Mouse (Mus musculus) liver, embryonic 14.5 days (tissue): ENCODE data around the gene Nmnat2. TPM values are rescaled to one million over a fixed set of nuclear protein-coding genes. Genes with fewer than 3 reads are reported as not detected.
A peak's percentile ranks its signal among the peaks of the same experiment; 100 is the strongest.

Experiments used
- ATAC-seq: fragments of 200-750 bp; cut with Nextera tagmentation; 2 replicates; pipeline ENCODE4 v1.8.0; 2017; ENCODE audit warnings: moderate number of reproducible peaks, mild to moderate bottlenecking, moderate library complexity; ENCODE audit not compliant: insufficient read depth
- DNase-seq, 3 experiments: peaks; one replicate each; pipeline ENCODE4 v3.0.0-alpha.2; 2012 to 2013; ENCODE audit warnings: low read depth in 3 of 3, low spot score in 3 of 3
- H3K27ac ChIP-seq: fragments of 300-500 bp; sonication (generic); 2 replicates; pipeline ENCODE4 v1.5.1; 2014; ENCODE audit warnings: moderate library complexity, mild to moderate bottlenecking, control low read depth, inconsistent platforms
- H3K27me3 ChIP-seq: fragments of 300-500 bp; sonication (generic); 2 replicates; pipeline ENCODE4 v1.6.1; 2014; ENCODE audit warnings: mild to moderate bottlenecking, low read length, moderate library complexity; ENCODE audit not compliant: control insufficient read depth, insufficient read depth
- H3K36me3 ChIP-seq: fragments of 300-500 bp; sonication (generic); replicated peaks from 2 replicates; pipeline ENCODE4 v1.6.1; 2014; ENCODE audit warnings: low read depth; ENCODE audit not compliant: control insufficient read depth, insufficient read depth
- H3K4me1 ChIP-seq, 2 experiments: fragments of 200-500 bp in 1 of 2; fragments of 300-500 bp in 1 of 2; sonication (generic) in 1 of 2; replicated peaks; 2 replicates each; pipeline ENCODE4 v1.6.1; 2012 to 2014; ENCODE audit warnings: antibody characterized with exemption in 1 of 2, inconsistent platforms in 1 of 2, low read length in 1 of 2; ENCODE audit not compliant: control insufficient read depth in 2 of 2, insufficient read depth in 2 of 2
- H3K4me2 ChIP-seq: fragments of 300-500 bp; sonication (generic); 2 replicates; pipeline ENCODE4 v1.6.1; 2014; ENCODE audit warnings: low read depth, mild to moderate bottlenecking, control low read depth, moderate library complexity
- H3K4me3 ChIP-seq, 2 experiments: fragments of 200-500 bp in 1 of 2; fragments of 300-500 bp in 1 of 2; sonication (generic) in 1 of 2; 2 replicates each; pipeline ENCODE4 v1.5.1; 2012 to 2014; ENCODE audit warnings: low read depth in 2 of 2, low read length in 2 of 2, mild to moderate bottlenecking in 2 of 2, control low read depth in 1 of 2, inconsistent platforms in 1 of 2, moderate library complexity in 1 of 2; ENCODE audit not compliant: insufficient read depth in 1 of 2
- H3K9ac ChIP-seq: fragments of 300-500 bp; sonication (generic); replicated peaks from 2 replicates; pipeline ENCODE4 v1.6.1; 2014; ENCODE audit warnings: mild to moderate bottlenecking, control low read depth, moderate library complexity
- H3K9me3 ChIP-seq: fragments of 300-500 bp; sonication (generic); 2 replicates; pipeline ENCODE4 v1.6.1; 2016; ENCODE audit warnings: low read length, mixed read lengths; ENCODE audit not compliant: control insufficient read depth
- CTCF ChIP-seq: IDR thresholded peaks from 2 replicates; pipeline ENCODE4 v1.5.1; 2016; ENCODE audit warnings: antibody characterized with exemption, low read depth, control low read depth
- EP300 ChIP-seq: IDR thresholded peaks from 2 replicates; pipeline ENCODE4 v1.6.1; 2016; ENCODE audit warnings: antibody characterized with exemption, low read depth
- WGBS: fragments of 180-500 bp; shearing (Covaris S2); extraction: QIAGEN DNeasy Blood & Tissue Kit; methylation state at CpG from one replicate; pipeline ENCODE4 v1.1.7; 2014; ENCODE audit not compliant: insufficient replicate concordance; 5-methylcytosine and 5-hydroxymethylcytosine counted together
- polyA plus RNA-seq, 2 experiments: library from polyadenylated mRNA; depleted of rRNA in 1 of 2; stranded (reverse) in 1 of 2; unstranded in 1 of 2; fragments of >200 nt; fragmentation: Nextera tagmentation in 1 of 2; extraction: Ambion mirVana in 1 of 2; gene quantifications; 2 replicates each; pipeline versions ENCODE4 v1.2.1 to v1.2.3; 2012 to 2014

Nmnat2 gene
- polyA plus RNA-seq, 2 experiments: 0.02 to 0.09 TPM

- H3K9me3 ChIP-seq: no peaks in the 10 kb centered on the region
- DNase-seq: no peak
- no peak overlapping the region for H3K27ac ChIP-seq
- H3K4me3 ChIP-seq: no peak overlapping the region
- H3K4me2 ChIP-seq: no peak overlapping the region
- H3K9ac ChIP-seq: no peak overlapping the region
- no peaks in the 10 kb centered on the region for H3K36me3 ChIP-seq
- no peak for ATAC-seq
- TF ChIP-seq CTCF (no peak), EP300 (no peak)
- H3K27me3 ChIP-seq: no peaks in the 10 kb centered on the region
- peaks cover 0 to 13% of the 10 kb centered on the region in 2 experiments; a peak in 2 of 4 replicates for H3K4me1 ChIP-seq
- 86% methylated on average over 1 of the region's 1 CpGs for WGBS
These were observed 64.3 kb downstream of the Nmnat2 start for GRCm38 (mm10) chr1:153019128-153019527.

DNA sequence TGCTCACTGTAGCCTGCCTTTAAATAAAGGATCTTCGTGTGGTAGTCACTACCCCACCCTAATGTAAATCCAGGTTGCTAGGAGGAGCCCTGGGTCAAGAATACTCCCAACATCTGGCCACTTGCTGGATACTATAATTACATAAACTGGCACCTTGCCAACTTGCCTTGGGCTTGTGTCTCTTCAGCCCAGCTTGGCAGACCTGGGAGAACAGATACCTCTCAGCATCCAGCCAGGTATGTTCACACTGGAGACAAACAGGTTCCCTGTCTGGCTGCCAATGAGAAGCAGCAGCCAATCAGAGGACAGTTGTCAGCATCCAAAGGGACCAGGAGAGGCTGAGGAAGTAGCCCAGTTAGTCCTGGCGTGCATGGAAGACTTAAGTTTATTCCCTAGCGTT lies 64.8 kb downstream of the Nmnat2 start:
- TF ChIP-seq CTCF (no peak), EP300 (no peak)
- DNase-seq: no peak

GRCm38 (mm10) chr1:153021034-153021638 lies 66.3 kb downstream of the Nmnat2 start:
- ATAC-seq: peak; percentile 83

More for the DNA sequence above, 64.8 kb downstream of the Nmnat2 start:
- no peak overlapping the region for H3K27ac ChIP-seq
- no peak overlapping the region for H3K4me2 ChIP-seq
- H3K4me1 ChIP-seq: peaks cover 0 to 17% of the 10 kb centered on the region in 2 experiments; a peak in 2 of 4 replicates
- H3K9me3 ChIP-seq: no peaks in the 10 kb centered on the region
- 58% methylated on average over 3 of the region's 3 CpGs for WGBS
- H3K4me3 ChIP-seq: no peak overlapping the region
- H3K27me3 ChIP-seq: no peaks in the 10 kb centered on the region
- no peak overlapping the region for H3K9ac ChIP-seq
- H3K36me3 ChIP-seq: no peaks in the 10 kb centered on the region
- no peak for ATAC-seq

DNA sequence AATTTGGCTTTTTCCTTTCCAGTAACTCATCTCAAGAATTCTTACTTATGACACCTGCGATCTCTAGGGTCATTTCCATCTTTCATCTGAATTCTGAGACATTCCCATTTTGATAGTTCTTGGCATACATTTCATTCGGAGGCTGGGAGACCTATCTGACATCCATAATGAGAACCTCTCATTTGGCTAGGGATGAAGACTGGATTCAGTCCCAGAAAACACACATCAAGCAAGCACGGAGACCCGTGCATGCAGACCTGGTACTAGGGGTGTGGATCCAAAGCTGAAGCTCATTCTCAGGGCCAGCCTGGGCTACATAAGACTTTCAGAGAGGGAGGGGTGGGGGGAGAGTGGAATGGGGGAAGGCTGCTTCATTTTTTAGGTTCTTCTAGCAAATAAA lies 68.2 kb downstream of the Nmnat2 start:
- no peak for ATAC-seq
- Histone ChIP-seq H3K4me1 (peaks cover 2 to 15% of the 10 kb centered on the region in 2 experiments; a peak in 3 of 4 replicates), H3K9ac (no peak overlapping the region), H3K4me3 (no peak overlapping the region), H3K27ac (no peak overlapping the region), H3K4me2 (no peak overlapping the region), H3K27me3 (no peaks in the 10 kb centered on the region), H3K9me3 (no peaks in the 10 kb centered on the region), H3K36me3 (no peaks in the 10 kb centered on the region)
- TF ChIP-seq CTCF (no peak), EP300 (no peak)
- 67% methylated on average over 4 of the region's 4 CpGs for WGBS
- no peak for DNase-seq

More at GRCm38 (mm10) chr1:153021034-153021638, 66.3 kb downstream of the Nmnat2 start:
- Histone ChIP-seq H3K4me1 (peaks cover 2 to 17% of the 10 kb centered on the region in 2 experiments; a peak in 3 of 4 replicates), H3K27me3 (no peaks in the 10 kb centered on the region), H3K9me3 (no peaks in the 10 kb centered on the region), H3K4me2 (no peak overlapping the region), H3K27ac (no peak overlapping the region), H3K9ac (no peak overlapping the region), H3K36me3 (no peaks in the 10 kb centered on the region), H3K4me3 (no peak overlapping the region)
- DNase-seq: peak in 1 of 3 experiments; percentile 22
- WGBS: 31% methylated on average over 7 of the region's 7 CpGs
- TF ChIP-seq CTCF (no peak), EP300 (peak; percentile 81)

GRCm38 (mm10) chr1:153023875-153024274 lies 69.1 kb downstream of the Nmnat2 start:
- Histone ChIP-seq H3K4me1 (peaks cover 2 to 13% of the 10 kb centered on the region in 2 experiments; a peak in 3 of 4 replicates), H3K9ac (no peak overlapping the region), H3K27me3 (no peaks in the 10 kb centered on the region), H3K36me3 (no peaks in the 10 kb centered on the region), H3K27ac (no peak overlapping the region), H3K4me3 (no peak overlapping the region), H3K9me3 (no peaks in the 10 kb centered on the region), H3K4me2 (no peak overlapping the region)
- 56% methylated on average over 2 of the region's 2 CpGs for WGBS
- DNase-seq: no peak
- TF ChIP-seq EP300 (no peak), CTCF (no peak)
- no peak for ATAC-seq
